Mouse (Mus musculus) G1E (cell line): ENCODE measurements around the gene Clmn.

Experiments
- CTCF ChIP-seq: IDR thresholded peaks from 2 replicates; pipeline ENCODE4 v1.5.1; 2012; ENCODE audit warnings: low read depth, low read length, inconsistent platforms, mixed read lengths
- GATA1 ChIP-seq: IDR thresholded peaks from 2 replicates; pipeline ENCODE4 v1.6.1; 2012; ENCODE audit warnings: borderline replicate concordance, low read length, inconsistent platforms, mixed read lengths
- GATA2 ChIP-seq: IDR thresholded peaks from 2 replicates; pipeline ENCODE4 v1.6.1; 2012; ENCODE audit warnings: low read depth, low read length, inconsistent platforms, borderline replicate concordance
- POLR2AphosphoS5 ChIP-seq: IDR thresholded peaks from 2 replicates; pipeline ENCODE4 v1.6.1; 2012; ENCODE audit warnings: low read depth, low read length, inconsistent platforms; ENCODE audit not compliant: insufficient replicate concordance
- TAL1 ChIP-seq: conservative IDR thresholded peaks from 2 replicates; pipeline ENCODE4 v1.6.1; 2012; ENCODE audit warnings: low read depth, low read length, inconsistent platforms, mixed read lengths

DNA sequence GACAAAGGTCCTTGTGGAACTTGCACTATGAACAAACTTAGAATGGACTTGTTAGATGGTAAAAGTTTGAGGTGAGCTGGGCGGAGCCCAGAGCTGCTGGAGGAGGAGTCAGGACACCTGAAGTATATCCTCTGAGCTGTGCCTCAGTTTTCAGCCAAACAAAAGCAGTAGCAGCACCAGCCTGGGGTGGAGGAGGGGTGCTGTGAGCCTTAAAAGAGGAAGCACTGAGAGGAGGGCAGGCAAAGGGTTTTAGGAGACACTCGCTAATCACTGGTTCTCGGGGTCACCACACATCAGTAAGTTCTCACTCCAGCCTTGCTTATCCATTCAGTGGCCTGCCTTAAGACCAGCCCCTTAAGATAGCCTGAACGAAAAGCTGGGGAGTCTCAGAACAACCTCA is 30.1 kb downstream of the Clmn start:
- TF ChIP-seq CTCF (no peak), GATA1 (no peak), TAL1 (no peak), POLR2AphosphoS5 (no peak), GATA2 (no peak)
